In the genomic region with DNA sequence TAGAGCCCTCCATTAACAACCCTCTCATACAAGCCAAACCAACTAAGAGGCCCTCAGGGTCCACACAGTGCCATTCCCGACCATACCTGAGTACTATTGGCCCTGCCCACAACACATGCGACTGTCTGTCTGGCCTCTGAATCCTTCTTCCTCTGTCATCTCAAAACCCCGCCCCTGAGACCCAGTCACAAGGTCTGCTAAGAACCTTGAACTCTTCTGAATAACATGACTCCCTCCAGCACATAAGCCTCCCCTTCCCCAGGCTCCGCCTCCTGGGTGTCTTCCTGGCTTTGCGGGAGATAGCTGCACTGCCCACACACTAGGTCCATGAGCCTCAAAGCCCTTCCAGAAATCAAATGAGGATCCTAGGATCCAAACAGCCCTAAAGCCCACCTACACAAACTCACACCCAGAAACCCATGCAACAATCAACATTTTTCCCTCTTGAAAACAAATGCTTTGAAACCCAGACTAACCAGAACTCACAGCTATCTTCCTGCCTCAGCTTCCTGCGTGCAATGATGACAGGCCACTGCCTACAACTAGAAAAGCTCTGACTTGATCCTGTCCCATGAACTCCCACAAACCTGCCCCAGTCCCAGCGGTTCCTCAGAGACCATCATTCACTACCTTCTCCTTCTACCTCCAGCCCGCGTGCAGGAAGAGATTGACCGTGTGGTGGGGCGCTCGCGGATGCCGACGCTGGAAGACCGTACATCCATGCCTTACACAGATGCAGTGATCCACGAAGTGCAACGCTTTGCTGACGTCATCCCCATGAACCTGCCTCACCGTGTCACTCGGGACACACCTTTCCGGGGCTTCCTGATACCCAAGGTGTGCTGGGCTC, we compare ENCODE assay signal across 24 mouse cellular contexts. TPM values are rescaled to one million over a fixed set of nuclear protein-coding genes. Genes with fewer than 3 reads are reported as not detected.
DNase-seq lines count a peak whose midpoint lies in the region; ATAC-seq and TF ChIP-seq lines count a peak whose summit lies in the region.
"Had no signal": no experiment of that assay in that cellular context is flagged by ENCODE, and none has a peak within 500 bp of the region (broad histone marks: within the 10 kb centered on the region; RNA-seq: fewer than 3 reads in every experiment).

No protein-coding gene starts in this region.

- no peaks in the 10 kb centered on the region for H3K36me3 ChIP-seq in hindbrain, embryonic 14.5 days (replicated peaks; ENCODE audit: control insufficient read depth, insufficient read depth)
- H3K36me3 ChIP-seq in hindbrain, embryonic 11.5 days (ENCODE audit: control insufficient read depth, insufficient read depth, low read length) = no peaks in the 10 kb centered on the region
- H3K36me3 ChIP-seq in E14TG2a.4 (ENCODE audit: insufficient read depth, low read length) = no peaks in the 10 kb centered on the region
- no peaks in the 10 kb centered on the region for H3K36me3 ChIP-seq in ES-Bruce4 (ENCODE audit: control insufficient read depth, insufficient read depth, low read length, poor library complexity, severe bottlenecking)
- H3K36me3 ChIP-seq: embryonic facial prominence, embryonic 12.5 days; midbrain, embryonic 12.5 days; neural tube, embryonic 13.5 days had no signal

- TF ChIP-seq POLR2A in ES-Bruce4 (IDR thresholded peaks at IDR 0.05; ENCODE audit: insufficient read depth, low read length) = no peak

- intact Hi-C loops in gastrocnemius, adult 2 months (cut with DNase I) = no loop called here

- no peaks in the 10 kb centered on the region for H3K27me3 ChIP-seq in hindbrain, embryonic 14.5 days (ENCODE audit: control insufficient read depth, insufficient read depth, low read length)
- H3K27me3 ChIP-seq in hindbrain, embryonic 11.5 days (ENCODE audit: control insufficient read depth, insufficient read depth, low read length) = no peaks in the 10 kb centered on the region
- H3K27me3 ChIP-seq in E14TG2a.4 (ENCODE audit: insufficient read depth, low read length) (no peaks in the 10 kb centered on the region), ES-Bruce4 (ENCODE audit: control insufficient read depth, insufficient read depth, low read length, poor library complexity, severe bottlenecking) (no peaks in the 10 kb centered on the region)
- H3K27me3 ChIP-seq: embryonic facial prominence, embryonic 12.5 days; midbrain, embryonic 12.5 days; neural tube, embryonic 13.5 days had no signal

- DNase-seq in hindbrain, embryonic 14.5 days (ENCODE audit: low spot score) = no peak
- no peak for DNase-seq in hindbrain, embryonic 11.5 days (ENCODE audit: low spot score)
- DNase-seq in kidney, adult 8-10 months = peak; percentile 60 to 72
- DNase-seq in cerebellum, adult 18-20 months = no peak
- DNase-seq in right cerebral cortex, postnatal 4 days = no peak
- DNase-seq in gastrocnemius, adult 2 months = no peak
- DNase-seq: cerebellum, adult 2 months; heart, adult 2 months; liver; lung, embryonic 14.5 days had no signal

- no peaks in the 10 kb centered on the region for H3K4me1 ChIP-seq in hindbrain, embryonic 14.5 days (replicated peaks; ENCODE audit: control insufficient read depth, insufficient read depth, low read length)
- no peaks in the 10 kb centered on the region for H3K4me1 ChIP-seq in hindbrain, embryonic 11.5 days (replicated peaks; ENCODE audit: control insufficient read depth, insufficient read depth, low read length)
- peaks cover 25% of the 10 kb centered on the region for H3K4me1 ChIP-seq in E14TG2a.4 (replicated peaks; ENCODE audit: low read depth, low read length)
- H3K4me1 ChIP-seq in ES-Bruce4 (ENCODE audit: control insufficient read depth, insufficient read depth, low read length) = peaks cover 2% of the 10 kb centered on the region
- H3K4me1 ChIP-seq: embryonic facial prominence, embryonic 12.5 days; midbrain, embryonic 12.5 days; neural tube, embryonic 13.5 days had no signal

- H3K4me2 ChIP-seq in hindbrain, embryonic 14.5 days (replicated peaks) = no peak overlapping the region
- no peak overlapping the region for H3K4me2 ChIP-seq in hindbrain, embryonic 11.5 days (replicated peaks; ENCODE audit: low read depth, low read length)
- H3K4me2 ChIP-seq: embryonic facial prominence, embryonic 12.5 days; lung, embryonic 14.5 days; midbrain, embryonic 12.5 days; neural tube, embryonic 13.5 days had no signal

- no peak overlapping the region for H3K9ac ChIP-seq in hindbrain, embryonic 14.5 days
- H3K9ac ChIP-seq in hindbrain, embryonic 11.5 days (ENCODE audit: low read depth, low read length) = no peak overlapping the region
- no peak overlapping the region for H3K9ac ChIP-seq in ES-Bruce4 (ENCODE audit: low read depth, poor library complexity, severe bottlenecking)
- H3K9ac ChIP-seq: embryonic facial prominence, embryonic 12.5 days; lung, embryonic 14.5 days; midbrain, embryonic 12.5 days; neural tube, embryonic 13.5 days had no signal

- TF ChIP-seq CTCF in E14TG2a.4 (conservative IDR thresholded peaks at IDR 0.05; ENCODE audit: low read length) = no peak
- no peak for TF ChIP-seq CTCF in ES-Bruce4 (IDR thresholded peaks at IDR 0.05; ENCODE audit: low read depth, low read length)
- no peak for TF ChIP-seq CTCF in gastrocnemius, adult 2 months (IDR thresholded peaks at IDR 0.05)

- no peak for TF ChIP-seq EP300 in ES-Bruce4 (IDR thresholded peaks at IDR 0.05; ENCODE audit: insufficient read depth, low read depth, low read length)

- H3K27ac ChIP-seq in hindbrain, embryonic 14.5 days = no peak overlapping the region
- H3K27ac ChIP-seq in hindbrain, embryonic 11.5 days (ENCODE audit: low read depth, low read length) = no peak overlapping the region
- no peak overlapping the region for H3K27ac ChIP-seq in ES-Bruce4 (ENCODE audit: insufficient read depth, low read length)
- no peak overlapping the region for H3K27ac ChIP-seq in gastrocnemius, adult 2 months
- H3K27ac ChIP-seq: embryonic facial prominence, embryonic 12.5 days; heart, adult 2 months; macrophage; midbrain, embryonic 12.5 days; neural tube, embryonic 13.5 days had no signal

- no peaks in the 10 kb centered on the region for H3K9me3 ChIP-seq in hindbrain, embryonic 14.5 days (ENCODE audit: control insufficient read depth, low read length)
- H3K9me3 ChIP-seq in hindbrain, embryonic 11.5 days (ENCODE audit: control insufficient read depth, low read length) = no peaks in the 10 kb centered on the region
- H3K9me3 ChIP-seq in E14TG2a.4 (ENCODE audit: low read length) (peaks cover 6% of the 10 kb centered on the region), ES-Bruce4 (replicated peaks; ENCODE audit: control insufficient read depth, insufficient read depth, low read length, poor library complexity, severe bottlenecking) (no peaks in the 10 kb centered on the region)
- H3K9me3 ChIP-seq: midbrain, embryonic 12.5 days; neural tube, embryonic 13.5 days had no signal

- H3K4me3 ChIP-seq in hindbrain, embryonic 14.5 days (replicated peaks; ENCODE audit: low read length) = no peak overlapping the region
- H3K4me3 ChIP-seq in hindbrain, embryonic 11.5 days (ENCODE audit: low read depth, low read length) = no peak overlapping the region
- H3K4me3 ChIP-seq in E14TG2a.4 (replicated peaks; ENCODE audit: low read length) (peak overlapping the region; percentile 61), ES-Bruce4 (ENCODE audit: low read depth, low read length) (peak overlapping the region; percentile 45)
- no peak overlapping the region for H3K4me3 ChIP-seq in gastrocnemius, adult 2 months
- H3K4me3 ChIP-seq: embryonic facial prominence, embryonic 12.5 days; heart, adult 2 months; midbrain, embryonic 12.5 days; neural tube, embryonic 13.5 days had no signal

- 90% methylated on average over 22 of the region's 22 CpGs for WGBS in hindbrain, embryonic 14.5 days
- WGBS in hindbrain, embryonic 11.5 days = 89% methylated on average over 22 of the region's 22 CpGs

- ATAC-seq in hindbrain, embryonic 14.5 days (ENCODE audit: low FRiP score) = peak; percentile 29; the same call in 1 of the 2 replicates
- no peak for ATAC-seq in hindbrain, embryonic 11.5 days (ENCODE audit: low FRiP score)
- ATAC-seq: forebrain, embryonic 16.5 days; hindbrain, embryonic 16.5 days had no signal

RNA-seq across cellular contexts. Expression of a gene that starts 11.0 kb away (rescaled TPM):
- polyA plus RNA-seq in hindbrain, embryonic 14.5 days (2014; fragmentation: Nextera tagmentation; extraction: Ambion mirVana) = not detected in 2 replicates
- not detected in 2 replicates for polyA plus RNA-seq in hindbrain, embryonic 11.5 days (2014; fragmentation: Nextera tagmentation; extraction: Ambion mirVana)
- polyA plus RNA-seq in ES-Bruce4 (2011; ENCODE audit: insufficient read depth, insufficient read length, low read depth, missing spikeins) = not detected in 2 replicates
- under 1 TPM; 0.50 to 0.64 TPM for total RNA-seq in gastrocnemius, adult 2 months (2021)
- total RNA-seq: common myeloid progenitor, adult 5-6 weeks had no signal
- polyA plus RNA-seq: forebrain, embryonic 16.5 days; macrophage; midbrain, embryonic 12.5 days; neural tube, embryonic 13.5 days had no signal

RNA-seq across cellular contexts. Expression of a gene that starts 22.8 kb away (rescaled TPM):
- 0.17 and 0.19 TPM in 2 replicates for polyA plus RNA-seq in hindbrain, embryonic 14.5 days (2014; fragmentation: Nextera tagmentation; extraction: Ambion mirVana)
- polyA plus RNA-seq in hindbrain, embryonic 11.5 days (2014; fragmentation: Nextera tagmentation; extraction: Ambion mirVana) = 0.11 TPM in 1 of 2 replicates, not detected in the other
- polyA plus RNA-seq in ES-Bruce4 (2011; ENCODE audit: insufficient read depth, insufficient read length, low read depth, missing spikeins) = not detected in 2 replicates
- total RNA-seq in gastrocnemius, adult 2 months (2021) = not detected
- total RNA-seq: common myeloid progenitor, adult 5-6 weeks; gastrocnemius, adult 8-10 months; heart, adult 2 months; heart, postnatal 25 days; layer of hippocampus, postnatal 25 days; left cerebral cortex, postnatal 14 days had no signal
- polyA plus RNA-seq: cerebellum, adult 2 months; heart, adult 2 months; large intestine, adult 2 months; macrophage had no signal

RNA-seq across cellular contexts. Expression of a gene that starts 35.9 kb away (rescaled TPM):
- 55.3 and 55.7 TPM in 2 replicates for polyA plus RNA-seq in hindbrain, embryonic 14.5 days (2014; fragmentation: Nextera tagmentation; extraction: Ambion mirVana)
- 37.2 and 43.2 TPM in 2 replicates for polyA plus RNA-seq in hindbrain, embryonic 11.5 days (2014; fragmentation: Nextera tagmentation; extraction: Ambion mirVana)
- polyA plus RNA-seq in ES-Bruce4 (2011; ENCODE audit: insufficient read depth, insufficient read length, low read depth, missing spikeins) = 22.2 and 22.3 TPM in 2 replicates
- 100 to 1,000 TPM in 1 of 2 experiments, 10 to 100 TPM in 1; 97.6 to 119 TPM for total RNA-seq in gastrocnemius, adult 2 months (2021)

RNA-seq across cellular contexts. Expression of a gene that starts 48.0 kb away (rescaled TPM):
- polyA plus RNA-seq in hindbrain, embryonic 14.5 days (2014; fragmentation: Nextera tagmentation; extraction: Ambion mirVana) = 91.3 and 102 TPM in 2 replicates
- 68.9 and 75.4 TPM in 2 replicates for polyA plus RNA-seq in hindbrain, embryonic 11.5 days (2014; fragmentation: Nextera tagmentation; extraction: Ambion mirVana)
- 35.8 and 39.3 TPM in 2 replicates for polyA plus RNA-seq in ES-Bruce4 (2011; ENCODE audit: insufficient read depth, insufficient read length, low read depth, missing spikeins)
- 1 to 10 TPM; 5.7 to 6.5 TPM for total RNA-seq in gastrocnemius, adult 2 months (2021)

RNA-seq across cellular contexts. Expression of a gene that starts 50.1 kb away (rescaled TPM):
- not detected in 2 replicates for polyA plus RNA-seq in hindbrain, embryonic 14.5 days (2014; fragmentation: Nextera tagmentation; extraction: Ambion mirVana)
- 0.39 TPM in 1 of 2 replicates, not detected in the other for polyA plus RNA-seq in hindbrain, embryonic 11.5 days (2014; fragmentation: Nextera tagmentation; extraction: Ambion mirVana)
- not detected in 2 replicates for polyA plus RNA-seq in ES-Bruce4 (2011; ENCODE audit: insufficient read depth, insufficient read length, low read depth, missing spikeins)
- under 1 TPM in 1 of 2 experiments, not detected in 1; 0.18 TPM for total RNA-seq in gastrocnemius, adult 2 months (2021)
- total RNA-seq: common myeloid progenitor, adult 5-6 weeks; gastrocnemius, adult 8-10 months; heart, postnatal 25 days; layer of hippocampus, postnatal 25 days; left cerebral cortex, postnatal 14 days had no signal
- polyA plus RNA-seq: cerebellum, adult 2 months; forebrain, embryonic 16.5 days; heart, adult 2 months; hindbrain, embryonic 16.5 days; large intestine, adult 2 months; macrophage had no signal

Comparison
In these comparisons a context has a peak if more than half of its experiments do, and no peak if none do; other contexts are left out.
1. DNase-seq: peak in kidney, adult 8-10 months (2 of 2); none in hindbrain, embryonic 14.5 days (single experiment), hindbrain, embryonic 11.5 days (single experiment), cerebellum, adult 18-20 months (0 of 2), right cerebral cortex, postnatal 4 days (single experiment) and gastrocnemius, adult 2 months (single experiment).
2. H3K4me3 ChIP-seq: peak in E14TG2a.4 (single experiment) and ES-Bruce4 (single experiment); none in hindbrain, embryonic 14.5 days (single experiment), hindbrain, embryonic 11.5 days (single experiment) and gastrocnemius, adult 2 months (single experiment).